Mouse (Mus musculus) midbrain, postnatal 0 days (tissue): ENCODE results near the gene Cux2. TPM values are rescaled to one million over a fixed set of nuclear protein-coding genes. Genes with fewer than 3 reads are reported as not detected.

ENCODE experiments used
- ATAC-seq: fragments of 200-750 bp; cut with Nextera tagmentation; 2 replicates; pipeline ENCODE4 v1.8.0; 2017; ENCODE audit warnings: moderate number of reproducible peaks, mild to moderate bottlenecking, moderate TSS enrichment, moderate library complexity; ENCODE audit not compliant: low FRiP score
- DNase-seq: peaks from one replicate; pipeline ENCODE4 v3.0.0-alpha.2; 2015; ENCODE audit warnings: low spot score
- H3K27ac ChIP-seq: fragments of 300-500 bp; sonication (generic); 2 replicates; pipeline ENCODE4 v1.5.1; 2014; ENCODE audit warnings: low read depth, mild to moderate bottlenecking, low read length, mixed read lengths
- H3K27me3 ChIP-seq: fragments of 300-500 bp; sonication (generic); 2 replicates; pipeline ENCODE4 v1.6.1; 2014; ENCODE audit warnings: low read length, control low read depth, mixed read lengths; ENCODE audit not compliant: insufficient read depth
- H3K36me3 ChIP-seq: fragments of 300-500 bp; sonication (generic); 2 replicates; pipeline ENCODE4 v1.6.1; 2014; ENCODE audit warnings: low read length, control low read depth, mixed read lengths; ENCODE audit not compliant: insufficient read depth
- H3K4me1 ChIP-seq: fragments of 300-500 bp; sonication (generic); 2 replicates; pipeline ENCODE4 v1.6.1; 2014; ENCODE audit warnings: mild to moderate bottlenecking, control low read depth, antibody characterized with exemption, low read length, mixed read lengths; ENCODE audit not compliant: insufficient read depth
- H3K4me2 ChIP-seq: fragments of 300-500 bp; sonication (generic); 2 replicates; pipeline ENCODE4 v1.6.1; 2014; ENCODE audit warnings: low read depth, mild to moderate bottlenecking, low read length, mixed read lengths; ENCODE audit not compliant: poor library complexity, severe bottlenecking
- H3K4me3 ChIP-seq: fragments of 300-500 bp; sonication (generic); 2 replicates; pipeline ENCODE4 v1.5.1; 2014; ENCODE audit warnings: low read depth, mild to moderate bottlenecking, low read length, moderate library complexity
- H3K9ac ChIP-seq: fragments of 300-500 bp; sonication (generic); replicated peaks from 2 replicates; pipeline ENCODE4 v1.6.1; 2014; ENCODE audit warnings: mild to moderate bottlenecking, low read length, moderate library complexity, mixed read lengths; ENCODE audit not compliant: poor library complexity, severe bottlenecking
- H3K9me3 ChIP-seq: fragments of 300-500 bp; sonication (generic); 2 replicates; pipeline ENCODE4 v1.6.1; 2016; ENCODE audit warnings: low read length, control low read depth
- CTCF ChIP-seq: IDR thresholded peaks from 2 replicates; pipeline ENCODE4 v1.5.1; 2016; ENCODE audit warnings: antibody characterized with exemption, mild to moderate bottlenecking
- WGBS: fragments of 180-500 bp; shearing (Covaris S2); extraction: QIAGEN DNeasy Blood & Tissue Kit; methylation state at CpG from one replicate; pipeline ENCODE4 v1.1.7; 2014; 5-methylcytosine and 5-hydroxymethylcytosine counted together
- polyA plus RNA-seq: library from polyadenylated mRNA; unstranded; fragments of >200 nt; fragmentation: Nextera tagmentation; extraction: Ambion mirVana; gene quantifications from 2 replicates; pipeline ENCODE4 v1.2.1, GENCODE M21; 2015
- total RNA-seq: library from RNA; depleted of rRNA; stranded (reverse); fragments of >200 nt; gene quantifications from 2 replicates; pipeline ENCODE4 v1.2.3, GENCODE M21; 2014

Gene Cux2
- total and polyA plus RNA-seq, 2 experiments from 2014 or later, result 17.4 to 40.1 TPM

GRCm38 (mm10) chr5:122032471-122033166, 17.3 kb downstream of the Cux2 start:
- ATAC-seq (peak; percentile 32; the same call in 1 of the 2 replicates), DNase-seq (peak; percentile 73)
- no peaks in the 10 kb centered on the region for H3K27me3 ChIP-seq
- H3K36me3 ChIP-seq, result peaks cover 3% of the 10 kb centered on the region; the same call in 1 of the 2 replicates
- 30% methylated on average over 19 of the region's 19 CpGs for WGBS
- H3K4me2 ChIP-seq, result no peak overlapping the region
- H3K4me3 ChIP-seq, result no peak overlapping the region
- TF ChIP-seq CTCF, result no peak
- H3K4me1 ChIP-seq, result peaks cover 3% of the 10 kb centered on the region
- no peak overlapping the region for H3K9ac ChIP-seq
- H3K27ac ChIP-seq, result no peak overlapping the region
- H3K9me3 ChIP-seq, result peaks cover 5% of the 10 kb centered on the region; the same call in 1 of the 2 replicates

GRCm38 (mm10) chr5:122031146-122031545, 18.8 kb downstream of the Cux2 start:
- H3K27me3 ChIP-seq, result no peaks in the 10 kb centered on the region

GRCm38 (mm10) chr5:122030640-122031039, 19.3 kb downstream of the Cux2 start:
- no peak overlapping the region for H3K4me3 ChIP-seq
- H3K27me3 ChIP-seq, result no peaks in the 10 kb centered on the region
- DNase-seq, result no peak
- 0 out of 2 replicates have a peak, but pooled peaks have one; percentile 17 for ATAC-seq
- H3K27ac ChIP-seq, result no peak overlapping the region
- no peaks in the 10 kb centered on the region for H3K9me3 ChIP-seq
- H3K4me2 ChIP-seq, result no peak overlapping the region
- peaks cover 3% of the 10 kb centered on the region for H3K4me1 ChIP-seq
- TF ChIP-seq CTCF, result no peak
- H3K9ac ChIP-seq, result no peak overlapping the region
- no peaks in the 10 kb centered on the region for H3K36me3 ChIP-seq
- 57% methylated on average over 11 of the region's 11 CpGs for WGBS

More at GRCm38 (mm10) chr5:122031146-122031545, 18.8 kb downstream of the Cux2 start:
- no peak overlapping the region for H3K27ac ChIP-seq
- H3K36me3 ChIP-seq, result no peaks in the 10 kb centered on the region
- 73% methylated on average over 12 of the region's 12 CpGs for WGBS
- no peak for TF ChIP-seq CTCF
- H3K4me1 ChIP-seq, result peaks cover 3% of the 10 kb centered on the region
- H3K4me3 ChIP-seq, result no peak overlapping the region
- H3K9me3 ChIP-seq, result peaks cover 2% of the 10 kb centered on the region; the same call in 1 of the 2 replicates
- H3K4me2 ChIP-seq, result no peak overlapping the region
- ATAC-seq (no peak), DNase-seq (no peak)
- H3K9ac ChIP-seq, result no peak overlapping the region

GRCm38 (mm10) chr5:122026771-122027170, 23.1 kb downstream of the Cux2 start:
- no peak for TF ChIP-seq CTCF
- no peaks in the 10 kb centered on the region for H3K36me3 ChIP-seq
- ATAC-seq (no peak), DNase-seq (no peak)
- H3K9ac ChIP-seq, result no peak overlapping the region
- H3K9me3 ChIP-seq, result no peaks in the 10 kb centered on the region
- H3K4me2 ChIP-seq, result no peak overlapping the region
- WGBS, result 78% methylated on average over 9 of the region's 9 CpGs
- no peak overlapping the region for H3K27ac ChIP-seq
- no peaks in the 10 kb centered on the region for H3K4me1 ChIP-seq
- H3K27me3 ChIP-seq, result no peaks in the 10 kb centered on the region
- H3K4me3 ChIP-seq, result no peak overlapping the region

GRCm38 (mm10) chr5:122026284-122026683, 23.6 kb downstream of the Cux2 start:
- Histone ChIP-seq H3K4me3 (no peak overlapping the region), H3K4me2 (no peak overlapping the region), H3K4me1 (no peaks in the 10 kb centered on the region), H3K27me3 (no peaks in the 10 kb centered on the region), H3K9me3 (no peaks in the 10 kb centered on the region), H3K27ac (no peak overlapping the region), H3K9ac (no peak overlapping the region), H3K36me3 (no peaks in the 10 kb centered on the region)
- ATAC-seq (no peak), DNase-seq (no peak)
- no peak for TF ChIP-seq CTCF
- WGBS, result 76% methylated on average over 7 of the region's 7 CpGs

GRCm38 (mm10) chr5:122025117-122025516, 24.8 kb downstream of the Cux2 start:
- WGBS, result 93% methylated on average over 11 of the region's 11 CpGs
- no peaks in the 10 kb centered on the region for H3K36me3 ChIP-seq
- H3K27ac ChIP-seq, result no peak overlapping the region
- H3K4me3 ChIP-seq, result no peak overlapping the region
- DNase-seq (no peak), ATAC-seq (no peak)
- no peak overlapping the region for H3K4me2 ChIP-seq
- no peak for TF ChIP-seq CTCF
- H3K9me3 ChIP-seq, result no peaks in the 10 kb centered on the region
- H3K4me1 ChIP-seq, result no peaks in the 10 kb centered on the region
- H3K27me3 ChIP-seq, result no peaks in the 10 kb centered on the region
- no peak overlapping the region for H3K9ac ChIP-seq
